Mouse (Mus musculus): Measurements from ENCODE around the gene Tifa. TPM values are rescaled to one million over a fixed set of nuclear protein-coding genes. Genes with fewer than 3 reads are reported as not detected.
A peak's percentile ranks its signal among the peaks of the same experiment; 100 is the strongest.

The Tifa gene
- total and polyA plus RNA-seq, 2 experiments from 2014 or later, result 1.9 to 3.8 TPM

- H3K27me3 ChIP-seq (ENCODE audit: insufficient read depth, low read length), result peaks cover 6% of the 10 kb centered on the region; the same call in 1 of the 2 replicates
- H3K36me3 ChIP-seq (ENCODE audit: insufficient read depth, low read length), result no peaks in the 10 kb centered on the region
- no peak for TF ChIP-seq CTCF (IDR thresholded peaks at IDR 0.05; ENCODE audit: low read depth)
- ATAC-seq, result no peak
- no peak overlapping the region for H3K4me2 ChIP-seq (ENCODE audit: low read depth, low read length)
- H3K9me3 ChIP-seq (ENCODE audit: low read length), result no peaks in the 10 kb centered on the region
- no peak overlapping the region for H3K9ac ChIP-seq (replicated peaks; ENCODE audit: low read length)
- H3K4me3 ChIP-seq (ENCODE audit: low read length), result no peak overlapping the region
- no peak for DNase-seq (ENCODE audit: low spot score)
- 0 out of 2 replicates have a peak, but pooled peaks cover 6% of the 10 kb centered on the region for H3K4me1 ChIP-seq (ENCODE audit: insufficient read depth, low read length)
- no peak overlapping the region for H3K27ac ChIP-seq
Measured at GRCm38 (mm10) chr3:127787032-127787431, 2.6 kb upstream of the Tifa start.

- peaks cover 6% of the 10 kb centered on the region; the same call in 1 of the 2 replicates for H3K27me3 ChIP-seq (ENCODE audit: insufficient read depth, low read length)
- DNase-seq (ENCODE audit: low spot score) (no peak), ATAC-seq (no peak)
- no peak overlapping the region for H3K9ac ChIP-seq (replicated peaks; ENCODE audit: low read length)
- H3K27ac ChIP-seq, result no peak overlapping the region
- WGBS, result 54% methylated on average over 7 of the region's 7 CpGs
- no peak for TF ChIP-seq CTCF (IDR thresholded peaks at IDR 0.05; ENCODE audit: low read depth)
- H3K36me3 ChIP-seq (ENCODE audit: insufficient read depth, low read length), result no peaks in the 10 kb centered on the region
- H3K4me3 ChIP-seq (ENCODE audit: low read length), result no peak overlapping the region
- H3K4me1 ChIP-seq (ENCODE audit: insufficient read depth, low read length), result 0 out of 2 replicates have a peak, but pooled peaks cover 6% of the 10 kb centered on the region
- H3K9me3 ChIP-seq (ENCODE audit: low read length), result no peaks in the 10 kb centered on the region
- no peak overlapping the region for H3K4me2 ChIP-seq (ENCODE audit: low read depth, low read length)
Measured at GRCm38 (mm10) chr3:127788038-127788437, 1.6 kb upstream of the Tifa start.

GRCm38 (mm10) chr3:127788919-127789318 lies 686 bp upstream of the Tifa start:
- no peak overlapping the region for H3K27ac ChIP-seq
- ATAC-seq, result no peak
- no peak overlapping the region for H3K9ac ChIP-seq (replicated peaks; ENCODE audit: low read length)
- TF ChIP-seq CTCF (IDR thresholded peaks at IDR 0.05; ENCODE audit: low read depth), result no peak
- no peak for DNase-seq (ENCODE audit: low spot score)
- peaks cover 6% of the 10 kb centered on the region; the same call in 1 of the 2 replicates for H3K27me3 ChIP-seq (ENCODE audit: insufficient read depth, low read length)
- H3K4me2 ChIP-seq (ENCODE audit: low read depth, low read length), result peak overlapping the region; percentile 100
- H3K36me3 ChIP-seq (ENCODE audit: insufficient read depth, low read length), result no peaks in the 10 kb centered on the region
- 21% methylated on average over 8 of the region's 8 CpGs for WGBS
- H3K9me3 ChIP-seq (ENCODE audit: low read length), result no peaks in the 10 kb centered on the region
- 0 out of 2 replicates have a peak, but pooled peaks cover 6% of the 10 kb centered on the region for H3K4me1 ChIP-seq (ENCODE audit: insufficient read depth, low read length)
- H3K4me3 ChIP-seq (ENCODE audit: low read length), result peak overlapping the region; percentile 55; the same call in 1 of the 2 replicates

GRCm38 (mm10) chr3:127790234-127791055 lies 840 bp downstream of the Tifa start:
- ATAC-seq, result peak; percentile 65
- Histone ChIP-seq H3K4me3 (ENCODE audit: low read length) (peak overlapping the region; percentile 55), H3K4me1 (ENCODE audit: insufficient read depth, low read length) (0 out of 2 replicates have a peak, but pooled peaks cover 6% of the 10 kb centered on the region), H3K9ac (replicated peaks; ENCODE audit: low read length) (peak overlapping the region; percentile 47), H3K27ac (0 out of 2 replicates have a peak overlapping the region, but pooled peaks have one; percentile 26), H3K4me2 (ENCODE audit: low read depth, low read length) (peak overlapping the region; percentile 100), H3K27me3 (ENCODE audit: insufficient read depth, low read length) (peaks cover 6% of the 10 kb centered on the region; the same call in 1 of the 2 replicates), H3K36me3 (ENCODE audit: insufficient read depth, low read length) (no peaks in the 10 kb centered on the region), H3K9me3 (ENCODE audit: low read length) (no peaks in the 10 kb centered on the region)
- DNase-seq (ENCODE audit: low spot score), result peak; percentile 60
- TF ChIP-seq CTCF (IDR thresholded peaks at IDR 0.05; ENCODE audit: low read depth), result no peak
- under 1% methylated on average over 36 of the region's 36 CpGs for WGBS

GRCm38 (mm10) chr3:127791056-127791483 lies 1.5 kb downstream of the Tifa start:
- no peak for TF ChIP-seq CTCF (IDR thresholded peaks at IDR 0.05; ENCODE audit: low read depth)
- Histone ChIP-seq H3K36me3 (ENCODE audit: insufficient read depth, low read length) (no peaks in the 10 kb centered on the region), H3K4me2 (ENCODE audit: low read depth, low read length) (peak overlapping the region; percentile 100), H3K27me3 (ENCODE audit: insufficient read depth, low read length) (peaks cover 6% of the 10 kb centered on the region; the same call in 1 of the 2 replicates), H3K27ac (0 out of 2 replicates have a peak overlapping the region, but pooled peaks have one; percentile 26), H3K9me3 (ENCODE audit: low read length) (no peaks in the 10 kb centered on the region), H3K4me3 (ENCODE audit: low read length) (peak overlapping the region; percentile 55), H3K4me1 (ENCODE audit: insufficient read depth, low read length) (0 out of 2 replicates have a peak, but pooled peaks cover 6% of the 10 kb centered on the region), H3K9ac (replicated peaks; ENCODE audit: low read length) (peak overlapping the region; percentile 47; the same call in 1 of the 2 replicates)
- ATAC-seq, result no peak; the same call in 1 of the 2 replicates
- WGBS, result 2% methylated on average over 15 of the region's 15 CpGs
- no peak for DNase-seq (ENCODE audit: low spot score)

- Histone ChIP-seq H3K27me3 (ENCODE audit: insufficient read depth, low read length) (peaks cover 6% of the 10 kb centered on the region; the same call in 1 of the 2 replicates), H3K4me1 (ENCODE audit: insufficient read depth, low read length) (0 out of 2 replicates have a peak, but pooled peaks cover 6% of the 10 kb centered on the region), H3K4me2 (ENCODE audit: low read depth, low read length) (peak overlapping the region; percentile 100; the same call in 1 of the 2 replicates), H3K4me3 (ENCODE audit: low read length) (no peak overlapping the region), H3K36me3 (ENCODE audit: insufficient read depth, low read length) (no peaks in the 10 kb centered on the region), H3K9me3 (ENCODE audit: low read length) (no peaks in the 10 kb centered on the region), H3K27ac (no peak overlapping the region), H3K9ac (replicated peaks; ENCODE audit: low read length) (no peak overlapping the region)
- ATAC-seq (no peak), DNase-seq (ENCODE audit: low spot score) (no peak)
- TF ChIP-seq CTCF (IDR thresholded peaks at IDR 0.05; ENCODE audit: low read depth), result no peak
- WGBS, result 58% methylated on average over 4 of the region's 4 CpGs
Measured at GRCm38 (mm10) chr3:127791595-127792561, 2.3 kb downstream of the Tifa start.

Data from hindbrain, postnatal 0 days (tissue).